Mouse (Mus musculus): ENCODE measurements around the gene Prkcq. TPM values are rescaled to one million over a fixed set of nuclear protein-coding genes. Genes with fewer than 3 reads are reported as not detected.
A peak's percentile ranks its signal among the peaks of the same experiment; 100 is the strongest.
"Not testable (repeated sequence)": the region's sequence is repeated elsewhere in the genome, so short reads cannot be mapped to it uniquely, and the experiment has no call there.

Gene Prkcq
- polyA plus RNA-seq, 1 experiment from 2014 or later: 1.4 TPM

GRCm38 (mm10) chr2:11331528-11332446 lies 159.9 kb downstream of the Prkcq start:
- Histone ChIP-seq H3K9me3 (ENCODE audit: control insufficient read depth, low read length) (no peaks in the 10 kb centered on the region), H3K4me1 (replicated peaks; ENCODE audit: control insufficient read depth, insufficient read depth, low read length) (no peaks in the 10 kb centered on the region), H3K27ac (ENCODE audit: low read depth, low read length) (no peak overlapping the region), H3K4me3 (ENCODE audit: low read depth, low read length) (no peak overlapping the region), H3K27me3 (ENCODE audit: control insufficient read depth, insufficient read depth, low read length) (no peaks in the 10 kb centered on the region), H3K36me3 (ENCODE audit: control insufficient read depth, insufficient read depth, low read length) (no peaks in the 10 kb centered on the region), H3K9ac (ENCODE audit: low read length) (no peak overlapping the region), H3K4me2 (ENCODE audit: low read depth, low read length, severe bottlenecking) (no peak overlapping the region)
- ATAC-seq (replicated peaks; ENCODE audit: low FRiP score): peak; percentile 83
- DNase-seq (ENCODE audit: low spot score): peak; percentile 82
- WGBS: 29% methylated on average over 11 of the region's 11 CpGs

- Histone ChIP-seq H3K4me1 (replicated peaks; ENCODE audit: control insufficient read depth, insufficient read depth, low read length) (no peaks in the 10 kb centered on the region), H3K9me3 (ENCODE audit: control insufficient read depth, low read length) (no peaks in the 10 kb centered on the region), H3K36me3 (ENCODE audit: control insufficient read depth, insufficient read depth, low read length) (no peaks in the 10 kb centered on the region), H3K4me3 (ENCODE audit: low read depth, low read length) (no peak overlapping the region), H3K27ac (ENCODE audit: low read depth, low read length) (no peak overlapping the region), H3K4me2 (ENCODE audit: low read depth, low read length, severe bottlenecking) (no peak overlapping the region), H3K27me3 (ENCODE audit: control insufficient read depth, insufficient read depth, low read length) (no peaks in the 10 kb centered on the region), H3K9ac (ENCODE audit: low read length) (no peak overlapping the region)
- ATAC-seq (replicated peaks; ENCODE audit: low FRiP score) (no peak), DNase-seq (ENCODE audit: low spot score) (no peak)
- WGBS: 87% methylated on average over 4 of the region's 4 CpGs
These were observed 160.6 kb downstream of the Prkcq start for GRCm38 (mm10) chr2:11332469-11332868.

GRCm38 (mm10) chr2:11333301-11334017 lies 161.6 kb downstream of the Prkcq start:
- ATAC-seq (replicated peaks; ENCODE audit: low FRiP score) (no peak), DNase-seq (ENCODE audit: low spot score) (no peak)
- 61% methylated on average over 14 of the region's 14 CpGs for WGBS
- H3K36me3 ChIP-seq (ENCODE audit: control insufficient read depth, insufficient read depth, low read length): no peaks in the 10 kb centered on the region
- H3K9ac ChIP-seq (ENCODE audit: low read length): no peak overlapping the region
- H3K9me3 ChIP-seq (ENCODE audit: control insufficient read depth, low read length): no peaks in the 10 kb centered on the region
- H3K4me3 ChIP-seq (ENCODE audit: low read depth, low read length): no peak overlapping the region
- no peaks in the 10 kb centered on the region for H3K27me3 ChIP-seq (ENCODE audit: control insufficient read depth, insufficient read depth, low read length)
- H3K4me2 ChIP-seq (ENCODE audit: low read depth, low read length, severe bottlenecking): no peak overlapping the region
- no peaks in the 10 kb centered on the region for H3K4me1 ChIP-seq (replicated peaks; ENCODE audit: control insufficient read depth, insufficient read depth, low read length)
- no peak overlapping the region for H3K27ac ChIP-seq (ENCODE audit: low read depth, low read length)

- H3K9me3 ChIP-seq (ENCODE audit: control insufficient read depth, low read length): no peaks in the 10 kb centered on the region
- no peaks in the 10 kb centered on the region for H3K27me3 ChIP-seq (ENCODE audit: control insufficient read depth, insufficient read depth, low read length)
- no peak overlapping the region for H3K4me3 ChIP-seq (ENCODE audit: low read depth, low read length)
- peak; percentile 45; the same call in 1 of the 2 replicates for ATAC-seq (replicated peaks; ENCODE audit: low FRiP score)
- H3K4me1 ChIP-seq (replicated peaks; ENCODE audit: control insufficient read depth, insufficient read depth, low read length): no peaks in the 10 kb centered on the region
- H3K36me3 ChIP-seq (ENCODE audit: control insufficient read depth, insufficient read depth, low read length): no peaks in the 10 kb centered on the region
- WGBS: 63% methylated on average over 8 of the region's 8 CpGs
- H3K9ac ChIP-seq (ENCODE audit: low read length): no peak overlapping the region
- no peak overlapping the region for H3K27ac ChIP-seq (ENCODE audit: low read depth, low read length)
- H3K4me2 ChIP-seq (ENCODE audit: low read depth, low read length, severe bottlenecking): no peak overlapping the region
- no peak for DNase-seq (ENCODE audit: low spot score)
These were observed 164.4 kb downstream of the Prkcq start for GRCm38 (mm10) chr2:11336320-11336719.

- WGBS: 86% methylated on average over 14 of the region's 14 CpGs
- no peaks in the 10 kb centered on the region for H3K36me3 ChIP-seq (ENCODE audit: control insufficient read depth, insufficient read depth, low read length)
- H3K27me3 ChIP-seq (ENCODE audit: control insufficient read depth, insufficient read depth, low read length): no peaks in the 10 kb centered on the region
- DNase-seq (ENCODE audit: low spot score) (no peak), ATAC-seq (replicated peaks; ENCODE audit: low FRiP score) (no peak)
- no peak overlapping the region for H3K9ac ChIP-seq (ENCODE audit: low read length)
- H3K4me3 ChIP-seq (ENCODE audit: low read depth, low read length): no peak overlapping the region
- H3K4me1 ChIP-seq (replicated peaks; ENCODE audit: control insufficient read depth, insufficient read depth, low read length): no peaks in the 10 kb centered on the region
- no peak overlapping the region for H3K4me2 ChIP-seq (ENCODE audit: low read depth, low read length, severe bottlenecking)
- no peak overlapping the region for H3K27ac ChIP-seq (ENCODE audit: low read depth, low read length)
- H3K9me3 ChIP-seq (ENCODE audit: control insufficient read depth, low read length): no peaks in the 10 kb centered on the region
These were observed 167.3 kb downstream of the Prkcq start for GRCm38 (mm10) chr2:11338931-11339839.

GRCm38 (mm10) chr2:11344691-11345090 lies 172.8 kb downstream of the Prkcq start:
- Histone ChIP-seq H3K4me1 (replicated peaks; ENCODE audit: control insufficient read depth, insufficient read depth, low read length) (no peaks in the 10 kb centered on the region), H3K36me3 (ENCODE audit: control insufficient read depth, insufficient read depth, low read length) (no peaks in the 10 kb centered on the region), H3K4me2 (ENCODE audit: low read depth, low read length, severe bottlenecking) (no peak overlapping the region), H3K4me3 (ENCODE audit: low read depth, low read length) (no peak overlapping the region), H3K27ac (ENCODE audit: low read depth, low read length) (no peak overlapping the region), H3K27me3 (ENCODE audit: control insufficient read depth, insufficient read depth, low read length) (no peaks in the 10 kb centered on the region), H3K9me3 (ENCODE audit: control insufficient read depth, low read length) (no peaks in the 10 kb centered on the region), H3K9ac (ENCODE audit: low read length) (no peak overlapping the region)
- 82% methylated on average over 3 of the region's 3 CpGs for WGBS
- DNase-seq (ENCODE audit: low spot score) (no peak), ATAC-seq (replicated peaks; ENCODE audit: low FRiP score) (no peak)

GRCm38 (mm10) chr2:11346419-11346818 lies 174.5 kb downstream of the Prkcq start:
- not testable (repeated sequence) for H3K27me3 ChIP-seq (ENCODE audit: control insufficient read depth, insufficient read depth, low read length); ATAC-seq (replicated peaks; ENCODE audit: low FRiP score); H3K36me3 ChIP-seq (ENCODE audit: control insufficient read depth, insufficient read depth, low read length); H3K4me1 ChIP-seq (replicated peaks; ENCODE audit: control insufficient read depth, insufficient read depth, low read length); H3K27ac ChIP-seq (ENCODE audit: low read depth, low read length); H3K4me3 ChIP-seq (ENCODE audit: low read depth, low read length); DNase-seq (ENCODE audit: low spot score); H3K4me2 ChIP-seq (ENCODE audit: low read depth, low read length, severe bottlenecking); H3K9ac ChIP-seq (ENCODE audit: low read length); H3K9me3 ChIP-seq (ENCODE audit: control insufficient read depth, low read length)
- WGBS: 89% methylated on average over 6 of the region's 6 CpGs

GRCm38 (mm10) chr2:11347791-11348190 lies 175.9 kb downstream of the Prkcq start:
- Histone ChIP-seq H3K4me3 (ENCODE audit: low read depth, low read length) (no peak overlapping the region), H3K9me3 (ENCODE audit: control insufficient read depth, low read length) (no peaks in the 10 kb centered on the region), H3K27me3 (ENCODE audit: control insufficient read depth, insufficient read depth, low read length) (no peaks in the 10 kb centered on the region), H3K27ac (ENCODE audit: low read depth, low read length) (no peak overlapping the region), H3K36me3 (ENCODE audit: control insufficient read depth, insufficient read depth, low read length) (no peaks in the 10 kb centered on the region), H3K4me1 (replicated peaks; ENCODE audit: control insufficient read depth, insufficient read depth, low read length) (no peaks in the 10 kb centered on the region), H3K4me2 (ENCODE audit: low read depth, low read length, severe bottlenecking) (no peak overlapping the region), H3K9ac (ENCODE audit: low read length) (no peak overlapping the region)
- WGBS: 88% methylated on average over 3 of the region's 3 CpGs
- ATAC-seq (replicated peaks; ENCODE audit: low FRiP score) (no peak), DNase-seq (ENCODE audit: low spot score) (no peak)
